Mouse (Mus musculus) lung, embryonic 15.5 days (tissue): Measurements from ENCODE around the gene Akap13. TPM values are rescaled to one million over a fixed set of nuclear protein-coding genes. Genes with fewer than 3 reads are reported as not detected.

ENCODE experiments used
- ATAC-seq: fragments of 200-750 bp; cut with Nextera tagmentation; 2 replicates; pipeline ENCODE4 v1.8.0; 2017; ENCODE audit warnings: moderate number of reproducible peaks, borderline replicate concordance; ENCODE audit not compliant: low FRiP score, low TSS enrichment; ENCODE audit errors: extremely low read depth
- H3K27ac ChIP-seq: fragments of 300-500 bp; sonication (generic); 2 replicates; pipeline ENCODE4 v1.5.1; 2015; ENCODE audit warnings: moderate library complexity, mild to moderate bottlenecking, inconsistent platforms
- H3K27me3 ChIP-seq: fragments of 300-500 bp; sonication (generic); 2 replicates; pipeline ENCODE4 v1.6.1; 2015; ENCODE audit warnings: inconsistent platforms
- H3K36me3 ChIP-seq: fragments of 300-500 bp; sonication (generic); 2 replicates; pipeline ENCODE4 v1.6.1; 2015; ENCODE audit warnings: inconsistent platforms
- H3K4me1 ChIP-seq: fragments of 300-500 bp; sonication (generic); 2 replicates; pipeline ENCODE4 v1.6.1; 2015; ENCODE audit warnings: inconsistent platforms
- H3K4me2 ChIP-seq: fragments of 300-500 bp; sonication (generic); 2 replicates; pipeline ENCODE4 v1.6.1; 2015; ENCODE audit warnings: inconsistent platforms, mild to moderate bottlenecking, moderate library complexity
- H3K4me3 ChIP-seq: fragments of 300-500 bp; sonication (generic); 2 replicates; pipeline ENCODE4 v1.5.1; 2015; ENCODE audit warnings: mild to moderate bottlenecking, inconsistent platforms
- H3K9ac ChIP-seq: fragments of 300-500 bp; sonication (generic); 2 replicates; pipeline ENCODE4 v1.6.1; 2015; ENCODE audit warnings: inconsistent platforms
- H3K9me3 ChIP-seq: fragments of 300-500 bp; sonication (generic); 2 replicates; pipeline ENCODE4 v1.6.1; 2016; ENCODE audit warnings: inconsistent platforms
- WGBS: fragments of 180-500 bp; shearing (Covaris S2); methylation state at CpG from one replicate; pipeline ENCODE4 v1.1.7; 2015; 5-methylcytosine and 5-hydroxymethylcytosine counted together
- polyA plus RNA-seq: library from polyadenylated mRNA; unstranded; fragments of >200 nt; fragmentation: Nextera tagmentation; extraction: Ambion mirVana; gene quantifications from 2 replicates; pipeline ENCODE4 v1.2.1, GENCODE M21; 2015

The Akap13 gene
- polyA plus RNA-seq, 1 experiment from 2014 or later, result 39.0 TPM

- Histone ChIP-seq H3K4me2 (no peak overlapping the region), H3K36me3 (no peaks in the 10 kb centered on the region), H3K9ac (no peak overlapping the region), H3K4me1 (peaks cover 48% of the 10 kb centered on the region), H3K4me3 (no peak overlapping the region), H3K27me3 (no peaks in the 10 kb centered on the region), H3K9me3 (no peaks in the 10 kb centered on the region), H3K27ac (no peak overlapping the region)
- no peak for ATAC-seq
- WGBS, result 68% methylated on average over 7 of the region's 7 CpGs
These were observed 12.5 kb downstream of the Akap13 start for GRCm38 (mm10) chr7:75467791-75468190.

- no peak overlapping the region for H3K9ac ChIP-seq
- H3K9me3 ChIP-seq, result no peaks in the 10 kb centered on the region
- 58% methylated on average over 7 of the region's 7 CpGs for WGBS
- no peaks in the 10 kb centered on the region for H3K27me3 ChIP-seq
- H3K27ac ChIP-seq, result peak overlapping the region; percentile 4; the same call in 1 of the 2 replicates
- no peak for ATAC-seq
- H3K4me3 ChIP-seq, result no peak overlapping the region
- peaks cover 49% of the 10 kb centered on the region for H3K4me1 ChIP-seq
- H3K36me3 ChIP-seq, result no peaks in the 10 kb centered on the region
- no peak overlapping the region for H3K4me2 ChIP-seq
These were observed 15.1 kb downstream of the Akap13 start for GRCm38 (mm10) chr7:75470318-75470925.

- ATAC-seq, result no peak
- Histone ChIP-seq H3K4me2 (no peak overlapping the region), H3K4me1 (peaks cover 48% of the 10 kb centered on the region), H3K9me3 (no peaks in the 10 kb centered on the region), H3K27ac (peak overlapping the region; percentile 44; the same call in 1 of the 2 replicates), H3K9ac (no peak overlapping the region), H3K36me3 (no peaks in the 10 kb centered on the region), H3K4me3 (no peak overlapping the region), H3K27me3 (no peaks in the 10 kb centered on the region)
- 44% methylated on average over 7 of the region's 7 CpGs for WGBS
These were observed 17.2 kb downstream of the Akap13 start for GRCm38 (mm10) chr7:75472316-75473195.

GRCm38 (mm10) chr7:75473294-75473693 lies 18.0 kb downstream of the Akap13 start:
- no peaks in the 10 kb centered on the region for H3K36me3 ChIP-seq
- WGBS, result 89% methylated on average over 1 of the region's 1 CpGs
- H3K4me2 ChIP-seq, result no peak overlapping the region
- H3K27ac ChIP-seq, result no peak overlapping the region
- H3K9ac ChIP-seq, result no peak overlapping the region
- H3K4me3 ChIP-seq, result no peak overlapping the region
- no peak for ATAC-seq
- H3K4me1 ChIP-seq, result peaks cover 42% of the 10 kb centered on the region
- no peaks in the 10 kb centered on the region for H3K27me3 ChIP-seq
- no peaks in the 10 kb centered on the region for H3K9me3 ChIP-seq

GRCm38 (mm10) chr7:75474064-75474463 lies 18.7 kb downstream of the Akap13 start:
- H3K27ac ChIP-seq, result no peak overlapping the region
- peaks cover 42% of the 10 kb centered on the region for H3K4me1 ChIP-seq
- 68% methylated on average over 1 of the region's 1 CpGs for WGBS
- no peak for ATAC-seq
- H3K4me2 ChIP-seq, result no peak overlapping the region
- H3K36me3 ChIP-seq, result no peaks in the 10 kb centered on the region
- no peak overlapping the region for H3K4me3 ChIP-seq
- no peaks in the 10 kb centered on the region for H3K27me3 ChIP-seq
- H3K9ac ChIP-seq, result no peak overlapping the region
- no peaks in the 10 kb centered on the region for H3K9me3 ChIP-seq

- no peaks in the 10 kb centered on the region for H3K27me3 ChIP-seq
- H3K9ac ChIP-seq, result no peak overlapping the region
- H3K36me3 ChIP-seq, result no peaks in the 10 kb centered on the region
- no peak overlapping the region for H3K4me2 ChIP-seq
- H3K4me1 ChIP-seq, result peaks cover 42% of the 10 kb centered on the region
- no peaks in the 10 kb centered on the region for H3K9me3 ChIP-seq
- H3K4me3 ChIP-seq, result no peak overlapping the region
- no peak for ATAC-seq
- H3K27ac ChIP-seq, result no peak overlapping the region
These were observed 19.3 kb downstream of the Akap13 start for GRCm38 (mm10) chr7:75474564-75475150.

- no peaks in the 10 kb centered on the region for H3K36me3 ChIP-seq
- no peaks in the 10 kb centered on the region for H3K27me3 ChIP-seq
- H3K27ac ChIP-seq, result no peak overlapping the region
- no peak overlapping the region for H3K4me2 ChIP-seq
- H3K9me3 ChIP-seq, result no peaks in the 10 kb centered on the region
- peaks cover 13% of the 10 kb centered on the region for H3K4me1 ChIP-seq
- ATAC-seq, result no peak
- 83% methylated on average over 2 of the region's 2 CpGs for WGBS
- H3K9ac ChIP-seq, result no peak overlapping the region
- no peak overlapping the region for H3K4me3 ChIP-seq
These were observed 22.7 kb downstream of the Akap13 start for GRCm38 (mm10) chr7:75478060-75478459.

GRCm38 (mm10) chr7:75480721-75481426 lies 25.5 kb downstream of the Akap13 start:
- 73% methylated on average over 6 of the region's 6 CpGs for WGBS
- Histone ChIP-seq H3K4me3 (no peak overlapping the region), H3K4me2 (no peak overlapping the region), H3K9me3 (no peaks in the 10 kb centered on the region), H3K27me3 (no peaks in the 10 kb centered on the region), H3K36me3 (no peaks in the 10 kb centered on the region), H3K9ac (no peak overlapping the region), H3K4me1 (peaks cover 6% of the 10 kb centered on the region; the same call in 1 of the 2 replicates), H3K27ac (no peak overlapping the region)
- ATAC-seq, result no peak

GRCm38 (mm10) chr7:75486031-75486430 lies 30.7 kb downstream of the Akap13 start:
- H3K4me2 ChIP-seq, result no peak overlapping the region
- no peak overlapping the region for H3K27ac ChIP-seq
- WGBS, result 74% methylated on average over 2 of the region's 2 CpGs
- no peaks in the 10 kb centered on the region for H3K36me3 ChIP-seq
- no peak overlapping the region for H3K4me3 ChIP-seq
- no peaks in the 10 kb centered on the region for H3K9me3 ChIP-seq
- no peak overlapping the region for H3K9ac ChIP-seq
- H3K4me1 ChIP-seq, result peaks cover 2% of the 10 kb centered on the region; the same call in 1 of the 2 replicates
- no peaks in the 10 kb centered on the region for H3K27me3 ChIP-seq
- no peak for ATAC-seq

- Histone ChIP-seq H3K27me3 (no peaks in the 10 kb centered on the region), H3K9ac (no peak overlapping the region), H3K36me3 (no peaks in the 10 kb centered on the region), H3K27ac (no peak overlapping the region), H3K4me1 (peaks cover 19% of the 10 kb centered on the region), H3K9me3 (no peaks in the 10 kb centered on the region), H3K4me3 (no peak overlapping the region), H3K4me2 (no peak overlapping the region)
- 47% methylated on average over 3 of the region's 3 CpGs for WGBS
- peak; percentile 77 for ATAC-seq
These were observed 40.7 kb downstream of the Akap13 start for GRCm38 (mm10) chr7:75495941-75496441.

GRCm38 (mm10) chr7:75498627-75499026 lies 43.3 kb downstream of the Akap13 start:
- Histone ChIP-seq H3K4me1 (peaks cover 14% of the 10 kb centered on the region), H3K4me2 (no peak overlapping the region)

More at GRCm38 (mm10) chr7:75498627-75499026, 43.3 kb downstream of the Akap13 start:
- 33% methylated on average over 5 of the region's 5 CpGs for WGBS
- no peak for ATAC-seq
- Histone ChIP-seq H3K9ac (no peak overlapping the region), H3K36me3 (no peaks in the 10 kb centered on the region), H3K4me3 (no peak overlapping the region), H3K9me3 (no peaks in the 10 kb centered on the region), H3K27me3 (no peaks in the 10 kb centered on the region), H3K27ac (no peak overlapping the region)
